Mouse (Mus musculus) embryo, embryonic 11.5 days (tissue): ENCODE data around the gene Fus.
"Not testable (repeated sequence)": the region's sequence is repeated elsewhere in the genome, so short reads cannot be mapped to it uniquely, and the experiment has no call there.

Experiments
- DNase-seq: peaks from one replicate; pipeline ENCODE4 v3.0.0-alpha.2; 2012; ENCODE audit warnings: low read depth, low spot score

Gene Fus

DNA sequence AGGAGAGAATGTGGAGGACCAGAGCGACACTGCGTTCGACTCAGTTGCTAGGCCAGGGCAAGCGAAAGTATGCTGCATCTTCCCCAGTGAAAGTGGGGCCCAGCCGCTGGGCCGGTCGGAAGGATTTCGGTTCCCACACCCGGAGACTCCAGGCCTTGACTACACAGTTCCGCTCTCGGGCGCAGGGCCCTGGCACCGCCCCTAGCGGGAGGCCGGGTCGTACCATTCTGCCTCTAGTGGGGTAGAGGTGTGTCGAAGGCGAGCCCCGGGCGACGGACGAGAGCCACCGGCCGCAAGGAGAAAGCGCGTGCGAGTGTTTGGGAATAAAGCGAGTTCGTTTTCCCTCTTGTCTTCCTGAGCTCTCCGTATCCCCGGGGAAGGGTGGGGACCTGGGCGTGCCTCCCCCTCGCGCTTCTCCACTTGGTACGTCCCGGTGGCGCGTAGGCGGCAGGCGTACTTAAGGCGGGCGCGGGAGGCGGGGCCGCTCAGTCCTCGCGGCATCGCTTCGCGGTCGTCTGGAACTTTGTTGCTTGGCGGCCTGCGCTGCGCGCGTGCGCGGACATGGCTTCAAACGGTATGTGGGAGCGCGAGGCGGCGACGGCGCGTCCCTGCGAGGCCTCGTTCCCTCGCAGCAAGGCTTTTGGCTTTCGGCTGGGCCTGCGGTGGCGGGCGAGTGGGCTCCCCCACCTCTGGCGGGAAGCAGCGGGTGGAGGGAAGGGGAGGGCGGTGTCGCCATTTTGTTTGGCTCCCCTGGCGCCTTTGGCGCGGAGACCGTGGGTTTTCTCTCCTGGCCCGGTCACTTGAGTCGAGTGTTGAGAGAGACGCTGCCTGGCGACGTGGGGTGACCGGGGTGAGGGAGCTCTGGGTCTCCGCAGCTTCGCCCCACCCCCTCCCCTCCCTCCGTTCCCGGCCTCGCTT, at the start of gene Fus:
Gene Fus (plus strand): TSS at position 454 of the 918 bp plus-strand sequence.
- peak; percentile 88 for DNase-seq

DNA sequence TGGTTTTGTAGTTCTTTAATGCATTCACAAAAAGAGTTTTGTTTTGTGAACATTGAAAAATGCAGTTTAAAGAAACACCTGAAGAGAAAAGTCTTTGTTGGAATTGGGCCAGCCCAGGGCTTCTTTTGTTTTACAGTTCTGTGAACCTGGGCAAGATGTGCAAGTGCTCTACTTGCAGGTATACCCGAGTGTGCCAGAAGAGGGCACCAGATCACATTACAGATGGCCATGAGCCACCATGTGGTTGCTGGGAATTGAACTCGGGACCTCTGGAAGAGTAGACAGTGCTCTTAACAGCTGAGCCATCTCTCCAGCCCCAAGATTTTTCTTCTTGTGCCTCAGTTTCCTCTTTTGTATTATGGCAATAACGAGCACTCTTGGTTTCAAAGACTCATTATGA, 49.1 kb upstream of the Fus start:
- no peak for DNase-seq

DNA sequence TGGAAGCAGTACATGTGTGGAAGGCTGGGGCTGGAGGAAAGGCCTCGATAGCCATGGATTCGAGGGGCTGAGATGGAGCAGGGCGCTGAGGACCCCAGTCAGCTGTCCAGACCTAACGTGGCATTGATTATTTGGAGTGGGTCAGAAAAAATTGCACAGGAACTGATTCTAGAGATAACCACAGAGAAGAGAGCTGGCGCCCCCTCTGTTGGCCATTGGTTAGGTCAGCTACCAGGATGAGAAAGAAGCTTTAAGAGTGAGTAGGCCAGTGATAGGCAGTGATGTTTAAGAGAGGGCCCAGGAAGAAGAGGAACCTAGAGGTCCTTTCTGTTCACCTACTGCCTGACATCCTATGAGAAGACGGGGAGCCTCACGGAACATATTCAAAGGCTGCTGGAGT, 48.0 kb upstream of the Fus start:
- no peak for DNase-seq

DNA sequence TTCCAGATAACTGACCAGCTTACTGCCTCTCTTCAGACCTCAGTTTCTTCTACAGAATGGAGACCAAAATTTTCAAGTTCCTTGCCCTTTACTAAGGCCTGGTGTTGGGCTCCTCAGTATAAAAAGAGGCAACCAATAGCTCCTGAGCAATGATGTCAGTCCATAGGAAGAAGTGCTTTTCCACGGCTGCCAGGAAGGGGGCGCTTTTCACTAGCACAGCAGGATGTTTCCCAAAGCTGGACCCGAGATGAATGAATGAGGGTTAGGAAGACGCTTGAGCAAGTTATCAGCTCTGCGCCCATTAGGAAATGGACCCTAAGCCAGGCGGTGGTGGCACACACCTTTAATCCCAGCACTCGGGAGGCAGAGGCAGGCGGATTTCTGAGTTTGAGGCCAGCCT, 45.7 kb upstream of the Fus start:
- no peak for DNase-seq

DNA sequence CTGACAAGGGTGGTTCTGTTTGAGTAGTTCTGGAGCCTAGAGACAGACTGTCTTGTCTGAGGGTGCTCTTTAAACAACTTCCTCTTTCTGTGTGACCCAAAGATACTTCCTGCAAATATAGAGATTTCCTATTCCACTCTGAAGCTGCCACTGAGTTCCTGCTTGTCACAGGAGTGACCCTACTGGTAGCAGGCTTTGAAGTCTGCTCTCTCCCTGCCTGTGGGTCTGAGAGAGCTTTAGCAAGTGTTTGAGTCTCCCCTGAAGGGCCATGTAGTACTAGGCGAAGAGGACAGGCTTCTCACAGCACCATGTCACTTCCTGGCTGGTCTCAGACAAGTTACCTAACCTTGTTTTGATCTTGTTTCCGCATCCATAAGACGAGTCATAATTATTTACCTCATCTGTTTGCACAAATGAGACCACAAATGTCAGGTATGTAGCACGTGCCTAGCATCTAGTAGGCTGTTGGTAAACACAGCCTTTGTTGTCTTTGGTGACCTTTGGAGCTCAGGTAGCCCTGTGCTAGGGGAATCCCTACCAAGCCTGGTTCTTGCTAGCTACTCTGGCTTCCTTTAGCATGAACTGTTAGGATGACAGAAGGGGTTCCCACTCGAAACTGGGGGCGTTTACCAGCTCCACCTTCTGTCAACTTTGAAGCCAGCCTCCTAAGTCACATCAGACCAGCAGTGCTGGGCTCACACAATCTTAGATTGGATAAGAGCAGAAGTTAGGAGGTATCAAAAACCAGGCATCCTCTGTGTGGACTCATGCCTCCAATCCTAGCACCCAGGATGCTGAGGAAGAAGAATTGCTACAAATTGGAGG, 44.6 kb upstream of the Fus start:
- no peak for DNase-seq

DNA sequence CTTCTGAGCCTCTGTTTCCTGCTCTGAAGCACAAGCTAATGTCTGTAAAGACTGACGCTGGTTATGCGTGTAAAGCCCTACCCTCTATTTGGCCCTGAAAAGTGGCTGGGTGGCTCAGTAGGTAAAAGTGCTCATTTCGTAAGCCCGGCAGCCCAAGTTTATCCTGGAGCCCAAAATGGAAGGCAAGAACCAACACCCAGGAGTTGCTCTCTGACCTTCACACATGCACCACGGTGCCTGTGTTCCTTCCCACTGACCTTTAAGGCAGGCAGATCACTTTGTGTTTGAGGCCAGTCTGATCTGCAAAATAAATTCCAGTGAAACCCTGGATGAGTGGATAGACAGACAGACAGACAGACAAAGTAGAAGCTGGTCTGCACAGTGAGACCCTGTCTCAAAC, 43.5 kb upstream of the Fus start:
- DNase-seq: no peak

DNA sequence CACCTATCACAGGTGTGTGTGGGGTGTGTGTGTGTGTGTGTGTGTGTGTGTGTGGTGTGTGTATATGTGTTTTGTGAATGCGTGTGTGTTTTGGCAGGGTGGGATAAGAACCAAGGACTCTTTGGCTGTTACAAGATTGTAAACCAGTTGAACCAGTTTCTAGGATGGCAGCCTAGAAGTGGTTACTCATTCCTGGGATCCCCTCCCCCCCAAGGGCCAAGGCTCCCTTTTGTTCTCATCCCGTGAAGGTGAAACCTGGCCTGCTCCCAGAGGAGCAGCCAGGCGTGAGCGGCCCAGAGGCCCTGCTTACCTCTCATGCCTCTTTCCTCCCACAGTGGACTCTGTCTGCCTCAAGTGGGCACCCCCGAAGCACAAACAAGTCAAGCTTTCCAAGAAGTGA, 42.0 kb upstream of the Fus start:
- no peak for DNase-seq

DNA sequence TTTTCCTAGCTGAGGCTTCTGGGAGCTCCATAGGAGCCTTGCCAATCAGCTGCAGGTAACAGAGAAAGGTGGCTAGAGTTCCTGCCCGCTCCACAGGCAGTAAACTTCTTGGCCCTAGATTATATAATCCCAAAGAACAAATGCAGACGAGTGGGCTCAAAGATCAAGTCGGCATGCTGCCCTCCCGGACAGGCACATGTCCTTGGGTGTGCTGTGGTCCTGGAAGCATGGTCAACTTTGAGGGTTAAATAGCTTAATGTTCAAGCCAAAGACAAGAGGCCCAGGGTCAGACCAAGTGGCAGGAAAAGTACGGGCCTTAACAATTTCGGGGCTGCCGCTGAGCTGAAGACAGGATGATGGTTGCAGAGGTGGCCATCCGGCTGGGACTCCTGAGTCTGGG, 41.2 kb upstream of the Fus start:
- no peak for DNase-seq

DNA sequence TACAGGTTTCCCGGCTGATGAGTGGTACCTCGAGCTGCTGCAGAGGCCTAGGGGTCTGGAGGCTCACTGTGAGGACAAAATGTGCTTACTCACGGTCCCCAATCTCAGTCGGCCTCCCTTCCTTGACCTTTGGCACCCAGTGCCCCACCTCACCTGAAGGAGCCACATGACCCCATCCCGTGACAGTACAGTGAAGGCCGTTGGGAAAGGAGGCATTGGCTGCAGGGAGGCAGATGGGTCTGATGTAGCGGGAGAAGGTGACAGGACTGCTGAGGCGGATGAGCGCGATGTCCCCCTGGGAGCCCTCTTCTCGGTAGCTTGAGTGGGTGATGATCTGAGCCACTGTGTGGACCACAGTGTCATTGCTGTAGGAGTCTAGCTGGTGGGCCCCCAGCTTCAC, 40.4 kb upstream of the Fus start:
- no peak for DNase-seq

DNA sequence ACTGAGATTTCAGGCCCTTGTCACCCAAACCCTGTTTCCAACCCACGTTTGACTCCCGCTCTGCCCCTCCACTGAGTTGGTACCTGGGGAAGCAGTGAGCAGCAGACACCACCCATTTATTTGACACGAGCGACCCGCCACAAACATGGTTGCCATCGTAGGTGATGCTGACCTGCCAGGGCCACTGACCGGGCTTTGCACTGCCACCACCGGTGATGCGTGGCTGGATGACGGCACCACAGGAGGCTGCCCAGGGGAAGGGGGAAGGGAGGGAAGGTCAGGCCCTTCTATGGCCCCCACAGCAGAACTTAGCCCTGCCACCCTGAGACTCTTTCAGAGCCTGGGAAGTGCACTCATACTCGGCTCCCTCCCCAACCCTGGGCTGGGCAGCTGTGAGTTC, 39.5 kb upstream of the Fus start:
- DNase-seq: no peak

DNA sequence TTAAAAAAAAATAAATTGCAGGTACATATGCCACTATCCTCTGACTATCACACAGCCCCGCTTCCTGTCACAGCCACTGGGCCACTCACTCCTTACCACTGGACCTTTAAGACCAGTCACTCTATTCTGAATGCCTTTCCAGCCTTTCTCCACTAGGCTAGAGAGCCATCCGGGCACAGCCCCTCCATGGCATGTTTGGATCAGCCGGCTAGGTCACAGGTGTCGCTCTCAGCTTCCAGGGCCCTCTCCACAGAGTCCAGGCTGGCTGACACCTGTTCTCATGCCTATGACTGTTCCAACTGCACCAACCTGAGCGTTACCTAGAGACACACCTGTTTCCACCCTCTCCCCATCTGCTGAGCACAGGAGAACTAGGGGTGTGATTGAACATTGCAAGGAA, 38.7 kb upstream of the Fus start:
- DNase-seq: no peak

DNA sequence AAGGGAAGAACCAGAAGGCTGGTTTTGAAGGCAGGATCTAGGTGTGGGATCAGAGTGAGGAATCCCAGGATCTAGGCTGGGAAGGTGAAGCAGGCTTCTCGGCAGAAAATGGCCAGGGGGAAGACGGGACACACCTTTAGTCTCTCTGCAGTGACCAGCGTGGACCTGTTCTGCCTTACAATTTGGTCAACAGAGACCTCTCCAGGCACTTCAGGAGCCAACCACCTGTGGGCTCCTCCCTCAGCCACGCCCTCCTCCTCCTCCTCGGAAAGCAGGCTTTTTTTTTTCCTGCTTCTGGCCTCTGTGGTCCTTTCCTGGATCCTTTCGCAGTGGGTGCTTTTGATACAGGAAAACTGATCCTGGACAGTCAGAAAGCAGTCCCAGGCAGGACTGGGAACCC, 37.3 kb upstream of the Fus start, which contains the start of gene Prss8:
Gene Prss8 (minus strand): TSS at position 182 of the 400 bp plus-strand sequence.
- no peak for DNase-seq

DNA sequence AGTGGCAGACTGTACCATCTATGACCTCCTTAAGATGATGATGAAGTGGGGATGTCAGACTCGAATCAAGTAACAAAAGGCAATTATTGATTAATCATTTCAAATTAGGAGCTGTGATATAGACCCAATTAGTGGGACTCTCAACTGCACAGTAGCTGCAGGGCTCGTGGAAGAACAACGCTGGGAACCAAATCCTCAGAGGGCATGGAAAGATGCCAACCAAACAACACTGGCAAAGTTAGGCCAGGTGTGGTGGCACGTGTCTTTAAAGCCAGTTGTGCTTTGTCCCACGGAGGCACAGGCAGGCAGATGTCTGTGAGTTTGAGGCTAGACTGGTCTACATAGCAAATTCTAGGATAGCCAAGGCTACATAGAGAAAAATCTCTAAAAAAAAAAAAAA, 36.6 kb upstream of the Fus start:
- DNase-seq: no peak

DNA sequence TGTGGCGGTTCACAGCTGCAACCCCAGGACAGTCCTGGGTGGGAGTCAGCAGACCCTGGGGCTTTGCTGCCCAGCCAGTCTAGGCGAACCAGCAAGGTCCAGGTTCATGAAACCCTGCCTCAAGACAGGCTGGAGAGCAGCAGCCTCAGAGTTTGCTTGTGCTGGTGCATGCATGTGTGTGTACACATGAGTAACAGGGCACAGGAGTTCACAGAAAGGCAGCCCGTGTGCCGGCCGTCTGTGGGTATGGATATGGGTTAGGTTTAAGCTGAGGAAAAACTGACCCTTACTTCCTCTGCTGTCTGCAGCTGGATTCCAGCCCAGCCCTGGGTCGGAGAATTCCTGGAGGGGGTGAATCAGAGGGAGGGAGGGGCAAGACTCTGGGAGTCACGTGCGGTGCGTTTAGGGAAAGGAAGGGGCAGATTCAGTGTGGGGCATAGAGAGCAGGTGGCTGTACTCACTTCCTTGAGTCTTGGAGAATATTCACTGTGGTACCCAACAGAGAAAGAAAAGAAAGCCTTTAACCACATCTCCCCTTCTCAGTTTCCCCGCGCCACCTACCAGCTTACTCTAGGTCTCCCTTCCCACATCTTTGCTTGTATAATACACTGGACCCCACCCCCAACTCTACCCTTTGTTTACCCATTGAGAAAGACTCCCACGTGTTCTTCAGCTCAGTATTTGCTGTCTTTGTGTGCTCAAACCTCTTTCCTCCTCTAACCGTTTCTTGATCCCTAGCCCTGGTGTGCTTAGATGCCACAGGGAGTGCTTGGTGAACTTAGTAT, 35.7 kb upstream of the Fus start:
- DNase-seq: no peak

DNA sequence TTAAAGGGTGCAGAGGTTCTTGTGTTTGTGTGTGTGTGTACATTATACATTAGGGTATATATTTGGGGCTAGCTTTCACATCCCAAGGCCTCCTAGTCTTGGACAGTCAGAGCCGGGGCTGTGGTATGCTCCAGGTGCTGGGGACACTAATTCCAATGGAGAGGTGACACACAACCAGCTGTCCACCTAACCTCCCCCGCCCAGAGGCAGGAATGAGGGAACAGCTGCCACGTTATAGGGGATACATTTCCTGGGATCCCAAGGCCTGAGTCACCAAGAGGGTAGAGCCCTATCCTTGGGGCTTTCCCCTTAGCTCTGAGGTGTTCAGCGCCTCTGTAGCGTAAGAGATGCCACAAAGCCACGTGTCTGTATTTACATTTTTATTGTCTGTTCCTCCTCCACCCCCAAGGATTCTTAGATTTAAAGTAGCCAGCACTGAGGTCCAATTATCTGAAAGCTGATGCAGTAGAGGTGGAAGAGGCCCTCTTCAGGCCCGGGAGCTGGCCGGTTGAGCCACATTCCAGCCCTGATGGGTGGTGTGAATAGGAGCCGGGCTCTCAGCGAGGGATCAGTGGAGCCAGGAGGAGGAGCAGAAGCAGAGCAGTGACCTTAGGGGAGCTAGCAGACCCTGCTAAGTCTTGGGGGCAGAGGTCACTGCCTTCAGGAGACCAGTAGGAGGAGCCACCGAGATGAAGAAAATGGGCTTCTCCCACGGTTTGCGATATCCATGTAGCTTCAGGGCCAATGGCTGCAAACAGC, 34.8 kb upstream of the Fus start:
- DNase-seq: no peak

DNA sequence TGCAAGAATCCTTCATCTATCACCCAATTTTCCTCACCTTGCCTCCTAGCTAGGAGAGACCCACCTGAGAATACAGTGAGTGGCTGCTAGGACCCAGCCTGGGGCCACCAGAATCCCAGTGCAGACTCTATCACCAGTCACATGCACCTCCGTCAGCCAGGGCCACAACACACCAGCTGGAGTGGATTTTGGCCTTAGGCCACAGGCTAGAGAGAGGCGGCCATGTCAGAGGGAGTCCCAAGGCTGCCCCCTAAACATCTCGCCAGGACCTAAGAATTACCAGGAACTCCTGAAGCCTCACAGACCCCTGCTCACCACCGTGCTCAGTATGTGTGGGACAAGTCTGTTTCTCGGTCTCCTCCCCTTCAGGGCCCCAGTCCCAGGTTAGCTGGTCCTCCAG, 33.2 kb upstream of the Fus start:
- DNase-seq: no peak

DNA sequence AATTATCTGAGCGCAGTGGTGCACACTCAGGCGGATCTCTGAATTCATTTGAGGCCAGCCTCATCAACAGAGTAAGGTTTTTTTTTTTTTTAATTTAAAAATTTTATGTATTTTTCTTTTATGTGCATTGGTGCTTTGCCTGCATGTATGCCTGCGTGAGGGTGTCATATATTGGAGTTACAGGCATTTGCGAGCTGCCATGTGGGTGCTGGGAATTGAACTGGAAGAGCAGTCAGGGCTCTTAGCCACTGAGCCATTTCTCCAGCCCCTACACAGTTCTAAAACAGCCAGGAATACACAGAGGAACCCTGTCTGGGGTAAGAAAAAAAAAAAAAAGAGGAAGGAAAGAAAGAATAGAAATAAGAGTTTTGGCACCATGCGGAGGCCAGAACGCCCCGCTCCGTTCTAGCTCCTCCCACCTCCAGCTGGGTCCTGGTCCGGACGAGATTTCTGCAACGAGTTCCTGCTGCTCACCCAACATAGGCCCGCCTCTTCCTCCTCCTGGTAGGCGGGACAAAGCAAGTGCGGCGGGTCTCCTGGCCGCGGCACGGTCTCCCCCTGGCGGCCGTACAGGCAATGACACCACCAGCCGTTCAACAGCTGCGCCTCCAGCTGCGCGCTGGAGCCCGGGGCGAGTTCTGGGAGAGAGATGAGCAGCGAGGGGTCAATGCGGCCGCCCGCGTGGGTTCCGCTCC, 32.1 kb upstream of the Fus start:
- peak; percentile 91 for DNase-seq

DNA sequence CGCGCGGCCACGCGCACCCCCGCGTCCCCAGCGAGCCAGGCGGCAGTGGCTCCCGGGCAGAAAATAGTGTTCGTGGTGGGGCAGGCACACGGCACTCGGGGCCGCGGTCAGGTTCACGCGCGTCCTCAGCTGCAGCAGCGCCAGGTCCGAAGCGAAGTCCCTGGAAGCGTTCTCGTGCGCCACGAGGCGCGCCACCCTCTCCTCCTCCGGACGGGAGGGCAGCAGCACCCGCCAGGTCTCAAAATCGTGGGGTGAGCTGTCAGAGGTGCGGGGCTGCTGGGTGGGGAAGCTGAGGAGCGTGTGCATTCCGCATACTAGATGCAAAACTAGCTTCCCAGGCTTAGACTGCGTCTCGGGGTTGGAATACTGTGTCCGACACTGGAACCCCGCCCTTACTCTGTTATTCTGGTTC, 31.5 kb upstream of the Fus start:
- DNase-seq: no peak

DNA sequence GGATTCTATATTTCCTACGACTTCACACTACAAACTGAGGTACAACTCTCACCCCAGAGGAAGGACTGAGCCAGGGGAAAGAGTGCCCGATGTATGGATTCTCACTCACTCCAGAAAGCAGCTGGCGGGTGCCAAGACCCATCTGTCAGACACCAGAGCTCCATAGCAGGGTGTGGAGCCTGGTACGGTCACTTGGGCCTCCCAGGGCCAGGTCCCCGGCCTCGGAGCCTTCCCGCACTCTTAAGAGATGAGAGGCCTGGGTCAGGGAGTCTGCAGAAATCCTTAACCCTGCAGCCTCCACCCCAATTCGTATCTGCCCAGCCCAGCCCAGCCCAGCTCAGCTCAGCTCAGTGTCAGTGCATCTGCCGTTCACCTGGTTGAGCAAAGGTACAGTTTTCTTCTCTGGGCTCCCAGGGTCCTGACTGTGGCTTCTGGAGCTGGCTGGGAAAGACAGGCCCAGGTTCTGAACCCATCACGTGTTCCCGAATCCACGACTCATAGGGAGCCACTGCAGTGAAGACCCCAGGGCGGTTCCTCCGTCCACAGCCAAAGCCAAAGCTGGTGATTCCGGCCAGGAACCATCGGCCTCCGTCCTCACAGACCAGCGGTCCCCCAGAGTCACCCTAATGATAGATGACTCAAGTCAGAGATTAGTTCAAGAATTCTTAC, 30.9 kb upstream of the Fus start:
- no peak for DNase-seq

DNA sequence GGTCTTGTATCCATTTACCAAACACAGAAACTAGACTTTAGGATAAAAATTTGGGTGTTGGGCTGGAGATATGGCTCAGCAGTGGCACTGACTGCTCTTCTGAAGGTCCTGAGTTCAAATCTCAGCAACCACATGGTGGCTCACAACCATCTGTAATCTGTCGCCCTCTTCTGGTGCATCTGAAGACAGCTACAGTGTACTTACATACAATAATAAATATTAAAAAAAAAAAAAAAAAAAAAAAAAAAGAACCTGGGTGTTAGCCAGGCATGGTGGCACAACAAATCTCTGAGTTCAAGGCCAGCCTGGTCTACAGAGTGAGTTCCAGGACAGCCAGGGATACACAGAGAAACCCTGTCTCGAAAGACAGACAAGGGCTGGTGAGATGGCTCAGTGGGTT, 25.2 kb upstream of the Fus start:
- not testable (repeated sequence) for DNase-seq
